Mouse (Mus musculus) brain, embryonic 14.5 days (tissue): ENCODE data around the gene Mios.

Source experiments
- CTCF ChIP-seq: fragments of 200-500 bp; IDR thresholded peaks from 2 replicates; pipeline ENCODE4 v1.5.1; 2012; ENCODE audit warnings: inconsistent platforms, mild to moderate bottlenecking, moderate library complexity, borderline replicate concordance; ENCODE audit not compliant: insufficient read depth, insufficient read length; ENCODE audit errors: extremely low read depth
- POLR2A ChIP-seq: fragments of 200-500 bp; IDR thresholded peaks from 2 replicates; pipeline ENCODE4 v1.6.1; 2012; ENCODE audit warnings: mild to moderate bottlenecking, inconsistent platforms, borderline replicate concordance; ENCODE audit not compliant: poor library complexity, insufficient read depth, insufficient read length, severe bottlenecking; ENCODE audit errors: extremely low read depth

DNA sequence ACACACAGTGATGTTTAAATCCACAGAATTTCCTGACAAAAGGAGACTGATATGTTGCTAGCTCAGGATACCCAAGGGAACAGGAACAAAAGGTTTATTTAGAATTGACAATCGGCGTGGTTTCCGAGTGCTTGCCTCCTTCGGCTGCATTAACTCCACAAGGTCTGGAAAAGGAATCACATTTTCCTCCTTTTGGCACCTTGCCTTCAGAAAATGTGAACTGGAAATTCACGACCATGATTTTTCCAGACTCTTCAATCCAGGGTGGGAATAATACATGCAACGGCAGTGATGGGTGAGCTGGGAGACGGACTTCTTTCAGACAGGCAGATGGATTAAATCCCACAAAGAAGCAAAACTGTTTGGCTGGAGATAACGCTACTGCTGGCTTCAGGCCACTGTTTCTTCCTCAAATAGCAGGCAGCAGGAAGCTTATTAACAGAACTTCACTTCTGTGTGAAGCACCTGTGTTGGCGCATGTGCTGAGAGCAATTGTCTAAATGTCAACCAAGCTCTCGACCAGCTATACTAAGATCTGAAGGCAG is 30.6 kb upstream of the Mios start:
- TF ChIP-seq CTCF (no peak), POLR2A (no peak)
